Mouse (Mus musculus): ENCODE results near the gene Spag7. TPM values are rescaled to one million over a fixed set of nuclear protein-coding genes. Genes with fewer than 3 reads are reported as not detected.
A peak's percentile ranks its signal among the peaks of the same experiment; 100 is the strongest.

The Spag7 gene
- polyA plus RNA-seq, 1 experiment from 2014 or later = 177 TPM

- Histone ChIP-seq H3K36me3 (ENCODE audit: control insufficient read depth, insufficient read depth, low read length) (peaks cover 9% of the 10 kb centered on the region), H3K4me3 (ENCODE audit: control insufficient read depth in 1 of 2, insufficient read depth in 1 of 2, low read depth in 1 of 2, low read length in 2 of 2) (no peak overlapping the region), H3K27ac (replicated peaks in 1 of 2; ENCODE audit: control insufficient read depth in 1 of 2, insufficient read depth in 1 of 2, low read depth in 2 of 2, low read length in 2 of 2) (peak overlapping the region; percentile 57 to 68), H3K4me1 (ENCODE audit: control insufficient read depth in 2 of 2, insufficient read depth in 2 of 2, low read length in 2 of 2) (peaks cover 10 to 11% of the 10 kb centered on the region in 2 experiments), H3K27me3 (ENCODE audit: control insufficient read depth, insufficient read depth, low read length) (no peaks in the 10 kb centered on the region), H3K9ac (ENCODE audit: low read length) (no peak overlapping the region; the same call in 1 of the 2 replicates), H3K4me2 (ENCODE audit: low read length) (no peak overlapping the region), H3K9me3 (ENCODE audit: control insufficient read depth, low read length) (no peaks in the 10 kb centered on the region)
- WGBS = 56% methylated on average over 1 of the region's 1 CpGs
- no peak for ATAC-seq (ENCODE audit: insufficient number of reproducible peaks, insufficient read depth, low FRiP score, low read depth)
Observed at GRCm38 (mm10) chr11:70638293-70638692, 30.9 kb downstream of the Spag7 start.

GRCm38 (mm10) chr11:70637764-70638163 is 31.5 kb downstream of the Spag7 start:
- H3K4me1 ChIP-seq (ENCODE audit: control insufficient read depth in 2 of 2, insufficient read depth in 2 of 2, low read length in 2 of 2) = peaks cover 10 to 11% of the 10 kb centered on the region in 2 experiments
- H3K4me3 ChIP-seq (ENCODE audit: control insufficient read depth in 1 of 2, insufficient read depth in 1 of 2, low read depth in 1 of 2, low read length in 2 of 2) = no peak overlapping the region
- H3K4me2 ChIP-seq (ENCODE audit: low read length) = no peak overlapping the region
- H3K9me3 ChIP-seq (ENCODE audit: control insufficient read depth, low read length) = no peaks in the 10 kb centered on the region
- WGBS = 94% methylated on average over 1 of the region's 1 CpGs
- no peaks in the 10 kb centered on the region for H3K27me3 ChIP-seq (ENCODE audit: control insufficient read depth, insufficient read depth, low read length)
- H3K9ac ChIP-seq (ENCODE audit: low read length) = no peak overlapping the region
- ATAC-seq (ENCODE audit: insufficient number of reproducible peaks, insufficient read depth, low FRiP score, low read depth) = no peak
- peaks cover 4% of the 10 kb centered on the region for H3K36me3 ChIP-seq (ENCODE audit: control insufficient read depth, insufficient read depth, low read length)
- peak overlapping the region in 1 of 2 experiments; percentile 68; a peak in 1 of 4 replicates for H3K27ac ChIP-seq (replicated peaks in 1 of 2; ENCODE audit: control insufficient read depth in 1 of 2, insufficient read depth in 1 of 2, low read depth in 2 of 2, low read length in 2 of 2)

- WGBS = 78% methylated on average over 4 of the region's 4 CpGs
- Histone ChIP-seq H3K4me1 (ENCODE audit: control insufficient read depth in 2 of 2, insufficient read depth in 2 of 2, low read length in 2 of 2) (peaks cover 10 to 11% of the 10 kb centered on the region in 2 experiments), H3K27me3 (ENCODE audit: control insufficient read depth, insufficient read depth, low read length) (no peaks in the 10 kb centered on the region), H3K9ac (ENCODE audit: low read length) (no peak overlapping the region), H3K4me3 (ENCODE audit: control insufficient read depth in 1 of 2, insufficient read depth in 1 of 2, low read depth in 1 of 2, low read length in 2 of 2) (no peak overlapping the region), H3K36me3 (ENCODE audit: control insufficient read depth, insufficient read depth, low read length) (no peaks in the 10 kb centered on the region), H3K4me2 (ENCODE audit: low read length) (no peak overlapping the region), H3K27ac (replicated peaks in 1 of 2; ENCODE audit: control insufficient read depth in 1 of 2, insufficient read depth in 1 of 2, low read depth in 2 of 2, low read length in 2 of 2) (no peak overlapping the region), H3K9me3 (ENCODE audit: control insufficient read depth, low read length) (no peaks in the 10 kb centered on the region)
- ATAC-seq (ENCODE audit: insufficient number of reproducible peaks, insufficient read depth, low FRiP score, low read depth) = no peak
Observed at GRCm38 (mm10) chr11:70635601-70636000, 33.6 kb downstream of the Spag7 start.

- ATAC-seq (ENCODE audit: insufficient number of reproducible peaks, insufficient read depth, low FRiP score, low read depth) = no peak
- WGBS = 53% methylated on average over 7 of the region's 7 CpGs
- H3K9ac ChIP-seq (ENCODE audit: low read length) = no peak overlapping the region
- no peak overlapping the region for H3K4me2 ChIP-seq (ENCODE audit: low read length)
- H3K36me3 ChIP-seq (ENCODE audit: control insufficient read depth, insufficient read depth, low read length) = no peaks in the 10 kb centered on the region
- no peak overlapping the region for H3K4me3 ChIP-seq (ENCODE audit: control insufficient read depth in 1 of 2, insufficient read depth in 1 of 2, low read depth in 1 of 2, low read length in 2 of 2)
- H3K27me3 ChIP-seq (ENCODE audit: control insufficient read depth, insufficient read depth, low read length) = no peaks in the 10 kb centered on the region
- H3K9me3 ChIP-seq (ENCODE audit: control insufficient read depth, low read length) = no peaks in the 10 kb centered on the region
- H3K4me1 ChIP-seq (ENCODE audit: control insufficient read depth in 2 of 2, insufficient read depth in 2 of 2, low read length in 2 of 2) = no peaks in the 10 kb centered on the region
- H3K27ac ChIP-seq (replicated peaks in 1 of 2; ENCODE audit: control insufficient read depth in 1 of 2, insufficient read depth in 1 of 2, low read depth in 2 of 2, low read length in 2 of 2) = no peak overlapping the region
Observed at GRCm38 (mm10) chr11:70630129-70630528, 39.1 kb downstream of the Spag7 start.

GRCm38 (mm10) chr11:70629557-70629956 is 39.7 kb downstream of the Spag7 start:
- Histone ChIP-seq H3K9ac (ENCODE audit: low read length) (no peak overlapping the region), H3K9me3 (ENCODE audit: control insufficient read depth, low read length) (no peaks in the 10 kb centered on the region), H3K4me3 (ENCODE audit: control insufficient read depth in 1 of 2, insufficient read depth in 1 of 2, low read depth in 1 of 2, low read length in 2 of 2) (no peak overlapping the region), H3K4me1 (ENCODE audit: control insufficient read depth in 2 of 2, insufficient read depth in 2 of 2, low read length in 2 of 2) (no peaks in the 10 kb centered on the region), H3K36me3 (ENCODE audit: control insufficient read depth, insufficient read depth, low read length) (no peaks in the 10 kb centered on the region), H3K27me3 (ENCODE audit: control insufficient read depth, insufficient read depth, low read length) (no peaks in the 10 kb centered on the region), H3K4me2 (ENCODE audit: low read length) (no peak overlapping the region), H3K27ac (replicated peaks in 1 of 2; ENCODE audit: control insufficient read depth in 1 of 2, insufficient read depth in 1 of 2, low read depth in 2 of 2, low read length in 2 of 2) (no peak overlapping the region)
- ATAC-seq (ENCODE audit: insufficient number of reproducible peaks, insufficient read depth, low FRiP score, low read depth) = no peak
- whole genome bisulfite sequencing = 51% methylated on average over 5 of the region's 5 CpGs

- no peak overlapping the region for H3K27ac ChIP-seq (replicated peaks in 1 of 2; ENCODE audit: control insufficient read depth in 1 of 2, insufficient read depth in 1 of 2, low read depth in 2 of 2, low read length in 2 of 2)
- H3K36me3 ChIP-seq (ENCODE audit: control insufficient read depth, insufficient read depth, low read length) = no peaks in the 10 kb centered on the region
- no peak overlapping the region for H3K4me3 ChIP-seq (ENCODE audit: control insufficient read depth in 1 of 2, insufficient read depth in 1 of 2, low read depth in 1 of 2, low read length in 2 of 2)
- WGBS = 61% methylated on average over 2 of the region's 2 CpGs
- H3K4me2 ChIP-seq (ENCODE audit: low read length) = no peak overlapping the region
- no peaks in the 10 kb centered on the region for H3K27me3 ChIP-seq (ENCODE audit: control insufficient read depth, insufficient read depth, low read length)
- H3K9ac ChIP-seq (ENCODE audit: low read length) = no peak overlapping the region
- H3K9me3 ChIP-seq (ENCODE audit: control insufficient read depth, low read length) = no peaks in the 10 kb centered on the region
- ATAC-seq (ENCODE audit: insufficient number of reproducible peaks, insufficient read depth, low FRiP score, low read depth) = no peak
- no peaks in the 10 kb centered on the region for H3K4me1 ChIP-seq (ENCODE audit: control insufficient read depth in 2 of 2, insufficient read depth in 2 of 2, low read length in 2 of 2)
Observed at GRCm38 (mm10) chr11:70628431-70628830, 40.8 kb downstream of the Spag7 start.

- H3K27ac ChIP-seq (replicated peaks in 1 of 2; ENCODE audit: control insufficient read depth in 1 of 2, insufficient read depth in 1 of 2, low read depth in 2 of 2, low read length in 2 of 2) = no peak overlapping the region
- no peak for ATAC-seq (ENCODE audit: insufficient number of reproducible peaks, insufficient read depth, low FRiP score, low read depth)
- no peak overlapping the region for H3K9ac ChIP-seq (ENCODE audit: low read length)
- H3K27me3 ChIP-seq (ENCODE audit: control insufficient read depth, insufficient read depth, low read length) = no peaks in the 10 kb centered on the region
- no peak overlapping the region for H3K4me2 ChIP-seq (ENCODE audit: low read length)
- no peaks in the 10 kb centered on the region for H3K36me3 ChIP-seq (ENCODE audit: control insufficient read depth, insufficient read depth, low read length)
- 85% methylated on average over 4 of the region's 4 CpGs for WGBS
- H3K4me1 ChIP-seq (ENCODE audit: control insufficient read depth in 2 of 2, insufficient read depth in 2 of 2, low read length in 2 of 2) = peaks cover 0 to 2% of the 10 kb centered on the region in 2 experiments; a peak in 1 of 4 replicates
- H3K4me3 ChIP-seq (ENCODE audit: control insufficient read depth in 1 of 2, insufficient read depth in 1 of 2, low read depth in 1 of 2, low read length in 2 of 2) = no peak overlapping the region
- H3K9me3 ChIP-seq (ENCODE audit: control insufficient read depth, low read length) = no peaks in the 10 kb centered on the region
Observed at GRCm38 (mm10) chr11:70626877-70627276, 42.3 kb downstream of the Spag7 start.

GRCm38 (mm10) chr11:70625473-70625872 is 43.7 kb downstream of the Spag7 start:
- peaks cover 0 to 2% of the 10 kb centered on the region in 2 experiments; a peak in 1 of 4 replicates for H3K4me1 ChIP-seq (ENCODE audit: control insufficient read depth in 2 of 2, insufficient read depth in 2 of 2, low read length in 2 of 2)
- no peaks in the 10 kb centered on the region for H3K27me3 ChIP-seq (ENCODE audit: control insufficient read depth, insufficient read depth, low read length)
- H3K36me3 ChIP-seq (ENCODE audit: control insufficient read depth, insufficient read depth, low read length) = no peaks in the 10 kb centered on the region
- H3K4me3 ChIP-seq (ENCODE audit: control insufficient read depth in 1 of 2, insufficient read depth in 1 of 2, low read depth in 1 of 2, low read length in 2 of 2) = no peak overlapping the region
- no peak overlapping the region for H3K4me2 ChIP-seq (ENCODE audit: low read length)
- no peak overlapping the region for H3K9ac ChIP-seq (ENCODE audit: low read length)
- H3K9me3 ChIP-seq (ENCODE audit: control insufficient read depth, low read length) = no peaks in the 10 kb centered on the region
- ATAC-seq (ENCODE audit: insufficient number of reproducible peaks, insufficient read depth, low FRiP score, low read depth) = no peak
- WGBS = 48% methylated on average over 4 of the region's 4 CpGs
- H3K27ac ChIP-seq (replicated peaks in 1 of 2; ENCODE audit: control insufficient read depth in 1 of 2, insufficient read depth in 1 of 2, low read depth in 2 of 2, low read length in 2 of 2) = no peak overlapping the region
